Mouse (Mus musculus): ENCODE measurements at regions not wholly inside any gene's neighbourhood (a gene's known extent, or its start where the extent isn't known, plus 50 kb on each side); places are given as distances from the start of the nearest gene placed in this dataset.

DNA sequence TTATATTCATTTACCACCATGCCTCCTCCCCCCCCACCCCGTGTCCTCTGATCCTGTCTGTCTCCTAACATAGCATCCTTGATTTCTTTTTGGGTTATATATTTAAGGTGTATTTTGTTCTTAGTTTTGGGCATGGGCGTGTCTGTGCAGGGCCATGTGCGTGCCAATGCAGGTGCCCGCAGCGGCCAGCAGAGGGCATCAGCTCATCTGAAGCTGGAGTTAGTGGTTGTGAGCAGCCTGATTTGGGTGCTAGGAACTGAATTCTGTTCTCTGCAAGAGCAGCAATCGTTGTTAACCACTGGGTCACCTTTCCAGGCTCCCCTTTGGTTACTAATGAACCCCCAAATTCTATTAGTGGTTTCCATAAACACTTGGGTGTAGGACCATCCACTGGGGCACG, 167.5 kb upstream of the Zfp64 start:
- H3K4me3 ChIP-seq (ENCODE audit: low read depth, low read length), result no peak overlapping the region
- peaks cover 3% of the 10 kb centered on the region; the same call in 1 of the 2 replicates for H3K9me3 ChIP-seq (replicated peaks; ENCODE audit: control insufficient read depth, low read length)
- 66% methylated on average over 7 of the region's 7 CpGs for WGBS (ENCODE audit: insufficient replicate concordance)
- H3K36me3 ChIP-seq (ENCODE audit: control insufficient read depth, insufficient read depth), result no peaks in the 10 kb centered on the region
- H3K4me2 ChIP-seq (ENCODE audit: low read depth, low read length), result no peak overlapping the region
- H3K27me3 ChIP-seq (ENCODE audit: control insufficient read depth, insufficient read depth, low read depth, low read length), result no peaks in the 10 kb centered on the region
- ATAC-seq (ENCODE audit: low read depth), result no peak
- no peak overlapping the region for H3K27ac ChIP-seq (ENCODE audit: low read length)
- no peak overlapping the region for H3K9ac ChIP-seq (ENCODE audit: low read depth, low read length)
- H3K4me1 ChIP-seq (ENCODE audit: control insufficient read depth, low read depth, low read length), result no peaks in the 10 kb centered on the region

DNA sequence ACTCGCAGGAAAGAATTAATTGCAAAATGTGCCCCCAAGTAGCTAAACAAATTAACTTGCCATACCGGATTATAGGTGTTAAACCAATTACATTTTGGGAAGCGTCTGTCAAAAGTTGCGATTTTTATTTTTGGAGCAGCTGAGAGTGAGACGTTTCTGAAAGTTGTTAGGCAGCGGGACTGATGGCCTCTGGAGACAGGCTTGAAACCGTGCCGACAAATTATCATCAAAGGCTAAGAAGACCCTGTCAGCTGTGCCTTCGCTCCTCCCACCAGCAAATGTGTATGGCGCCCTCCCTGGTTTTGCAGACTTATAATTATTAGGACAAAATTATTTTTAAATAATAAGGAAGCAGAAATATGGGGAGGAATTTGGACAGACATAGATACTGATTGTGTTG, 161.5 kb upstream of the Zfp64 start:
- 59% methylated on average over 10 of the region's 10 CpGs for WGBS (ENCODE audit: insufficient replicate concordance)
- Histone ChIP-seq H3K4me2 (ENCODE audit: low read depth, low read length) (no peak overlapping the region), H3K4me3 (ENCODE audit: low read depth, low read length) (no peak overlapping the region), H3K36me3 (ENCODE audit: control insufficient read depth, insufficient read depth) (no peaks in the 10 kb centered on the region), H3K27ac (ENCODE audit: low read length) (no peak overlapping the region), H3K4me1 (ENCODE audit: control insufficient read depth, low read depth, low read length) (no peaks in the 10 kb centered on the region), H3K9me3 (replicated peaks; ENCODE audit: control insufficient read depth, low read length) (no peaks in the 10 kb centered on the region), H3K27me3 (ENCODE audit: control insufficient read depth, insufficient read depth, low read depth, low read length) (no peaks in the 10 kb centered on the region), H3K9ac (ENCODE audit: low read depth, low read length) (no peak overlapping the region)
- no peak for ATAC-seq (ENCODE audit: low read depth)

DNA sequence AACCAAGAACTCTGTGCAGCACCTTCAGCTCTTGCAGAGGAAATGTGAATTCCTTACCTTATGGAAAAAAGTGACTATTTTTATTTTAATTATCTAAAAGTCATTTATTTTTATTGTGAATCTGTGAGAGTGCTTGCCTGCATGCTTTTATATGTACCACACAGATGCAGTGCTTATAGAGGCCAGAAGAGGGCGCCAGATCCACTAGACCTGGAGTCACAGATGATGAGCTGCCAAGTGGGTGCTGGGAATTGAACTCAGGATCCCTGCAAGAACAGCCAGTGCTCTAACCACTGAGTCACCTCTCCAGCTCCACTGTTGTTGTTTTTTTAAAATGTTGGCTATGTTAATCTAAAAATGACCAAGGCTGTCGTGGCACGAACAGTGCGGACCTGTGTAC, 153.7 kb upstream of the Zfp64 start:
- no peaks in the 10 kb centered on the region for H3K36me3 ChIP-seq (ENCODE audit: control insufficient read depth, insufficient read depth)
- no peak overlapping the region for H3K27ac ChIP-seq (ENCODE audit: low read length)
- no peak overlapping the region for H3K4me3 ChIP-seq (ENCODE audit: low read depth, low read length)
- H3K4me2 ChIP-seq (ENCODE audit: low read depth, low read length), result no peak overlapping the region
- no peaks in the 10 kb centered on the region for H3K27me3 ChIP-seq (ENCODE audit: control insufficient read depth, insufficient read depth, low read depth, low read length)
- no peaks in the 10 kb centered on the region; the same call in 1 of the 2 replicates for H3K9me3 ChIP-seq (replicated peaks; ENCODE audit: control insufficient read depth, low read length)
- H3K9ac ChIP-seq (ENCODE audit: low read depth, low read length), result no peak overlapping the region
- no peak for ATAC-seq (ENCODE audit: low read depth)
- 69% methylated on average over 4 of the region's 4 CpGs for WGBS (ENCODE audit: insufficient replicate concordance)
- no peaks in the 10 kb centered on the region for H3K4me1 ChIP-seq (ENCODE audit: control insufficient read depth, low read depth, low read length)

DNA sequence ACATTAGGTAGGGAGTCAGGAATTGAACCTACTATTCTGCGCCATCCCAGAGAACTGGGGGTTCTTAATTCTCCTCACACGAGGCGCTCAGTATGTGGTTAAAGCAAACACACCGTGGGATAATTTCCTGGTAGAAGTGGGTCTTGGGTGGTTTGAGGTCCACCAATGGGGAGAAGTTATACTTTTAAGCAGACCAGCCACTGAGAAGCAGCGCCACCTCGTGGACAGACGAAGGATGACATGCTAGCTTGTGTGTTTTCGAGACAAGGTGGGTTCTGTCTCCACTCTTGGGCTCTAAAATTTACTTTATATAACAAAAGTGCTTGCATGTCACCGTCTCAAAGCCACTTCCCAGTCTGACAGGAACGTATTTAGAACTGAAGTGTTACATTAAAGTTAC, 152.7 kb upstream of the Zfp64 start:
- no peak overlapping the region for H3K9ac ChIP-seq (ENCODE audit: low read depth, low read length)
- H3K36me3 ChIP-seq (ENCODE audit: control insufficient read depth, insufficient read depth), result no peaks in the 10 kb centered on the region
- 33% methylated on average over 10 of the region's 10 CpGs for WGBS (ENCODE audit: insufficient replicate concordance)
- no peaks in the 10 kb centered on the region for H3K4me1 ChIP-seq (ENCODE audit: control insufficient read depth, low read depth, low read length)
- no peaks in the 10 kb centered on the region for H3K27me3 ChIP-seq (ENCODE audit: control insufficient read depth, insufficient read depth, low read depth, low read length)
- no peak overlapping the region for H3K4me3 ChIP-seq (ENCODE audit: low read depth, low read length)
- ATAC-seq (ENCODE audit: low read depth), result no peak
- no peak overlapping the region for H3K27ac ChIP-seq (ENCODE audit: low read length)
- no peak overlapping the region for H3K4me2 ChIP-seq (ENCODE audit: low read depth, low read length)
- H3K9me3 ChIP-seq (replicated peaks; ENCODE audit: control insufficient read depth, low read length), result no peaks in the 10 kb centered on the region; the same call in 1 of the 2 replicates

DNA sequence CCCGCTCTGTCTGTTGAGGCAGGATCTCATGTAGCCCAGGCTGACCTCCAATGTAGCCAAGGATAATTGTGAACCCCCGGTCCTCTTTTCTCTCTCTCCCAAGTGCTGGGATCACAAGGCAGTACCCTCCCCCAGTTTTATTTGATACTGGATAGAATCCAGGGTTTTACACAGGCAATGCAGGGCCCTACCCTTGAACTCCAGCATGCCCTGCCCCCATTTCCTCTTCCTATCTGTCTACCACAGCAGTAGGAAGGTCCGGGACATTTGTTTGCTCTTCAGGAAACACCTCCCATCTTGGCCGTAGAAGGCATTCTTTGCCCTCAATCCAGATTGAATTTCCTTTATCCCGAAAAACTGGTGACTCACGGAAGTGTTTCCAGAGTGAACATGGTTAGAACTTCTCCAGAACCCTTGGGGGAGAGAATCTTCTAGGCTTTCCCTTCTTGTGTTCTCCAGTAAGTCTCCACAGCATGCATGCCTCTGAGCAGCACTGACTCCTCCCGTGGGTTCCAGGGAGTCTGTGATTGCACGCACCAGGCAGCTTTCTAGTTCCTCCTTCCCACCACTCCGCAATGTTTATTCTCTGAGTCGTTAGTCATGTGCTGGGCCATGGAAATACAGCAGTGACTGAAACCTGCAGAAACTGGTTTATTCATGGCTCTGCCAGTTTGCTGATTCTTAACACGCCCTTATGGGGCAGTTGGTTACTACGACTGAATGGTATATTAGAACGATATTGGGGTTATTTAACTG, 146.3 kb upstream of the Zfp64 start:
- Histone ChIP-seq H3K36me3 (ENCODE audit: control insufficient read depth, insufficient read depth) (no peaks in the 10 kb centered on the region), H3K27ac (ENCODE audit: low read length) (no peak overlapping the region), H3K9ac (ENCODE audit: low read depth, low read length) (no peak overlapping the region), H3K9me3 (replicated peaks; ENCODE audit: control insufficient read depth, low read length) (no peaks in the 10 kb centered on the region; the same call in 1 of the 2 replicates), H3K27me3 (ENCODE audit: control insufficient read depth, insufficient read depth, low read depth, low read length) (no peaks in the 10 kb centered on the region), H3K4me1 (ENCODE audit: control insufficient read depth, low read depth, low read length) (no peaks in the 10 kb centered on the region), H3K4me3 (ENCODE audit: low read depth, low read length) (no peak overlapping the region), H3K4me2 (ENCODE audit: low read depth, low read length) (no peak overlapping the region)
- 64% methylated on average over 13 of the region's 13 CpGs for WGBS (ENCODE audit: insufficient replicate concordance)
- no peak for ATAC-seq (ENCODE audit: low read depth)

DNA sequence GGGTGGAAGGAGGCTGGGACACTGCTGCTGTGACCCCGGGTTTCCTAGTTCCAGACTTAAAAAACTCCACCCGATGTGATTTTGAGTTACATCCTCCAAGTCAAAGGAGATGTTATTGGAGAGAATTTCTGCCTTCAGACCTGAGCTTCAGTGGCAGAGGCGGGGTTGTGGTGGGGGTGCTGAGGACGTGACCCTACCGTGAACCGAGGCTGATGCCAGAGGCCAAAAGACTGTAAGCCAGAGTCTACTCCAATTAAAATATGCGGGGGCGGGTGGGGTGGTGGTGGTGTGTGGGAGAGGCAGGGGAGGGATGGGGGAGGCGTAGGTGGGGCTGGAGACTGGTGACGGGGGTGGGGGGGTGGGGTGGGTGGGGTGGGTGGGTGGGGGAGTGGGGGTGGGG, 145.1 kb upstream of the Zfp64 start:
- Histone ChIP-seq H3K27me3 (ENCODE audit: control insufficient read depth, insufficient read depth, low read depth, low read length) (no peaks in the 10 kb centered on the region), H3K4me1 (ENCODE audit: control insufficient read depth, low read depth, low read length) (no peaks in the 10 kb centered on the region), H3K4me2 (ENCODE audit: low read depth, low read length) (no peak overlapping the region), H3K9me3 (replicated peaks; ENCODE audit: control insufficient read depth, low read length) (no peaks in the 10 kb centered on the region; the same call in 1 of the 2 replicates), H3K4me3 (ENCODE audit: low read depth, low read length) (no peak overlapping the region), H3K9ac (ENCODE audit: low read depth, low read length) (no peak overlapping the region), H3K36me3 (ENCODE audit: control insufficient read depth, insufficient read depth) (no peaks in the 10 kb centered on the region), H3K27ac (ENCODE audit: low read length) (no peak overlapping the region)
- 67% methylated on average over 8 of the region's 10 CpGs for WGBS (ENCODE audit: insufficient replicate concordance)
- no peak for ATAC-seq (ENCODE audit: low read depth)

DNA sequence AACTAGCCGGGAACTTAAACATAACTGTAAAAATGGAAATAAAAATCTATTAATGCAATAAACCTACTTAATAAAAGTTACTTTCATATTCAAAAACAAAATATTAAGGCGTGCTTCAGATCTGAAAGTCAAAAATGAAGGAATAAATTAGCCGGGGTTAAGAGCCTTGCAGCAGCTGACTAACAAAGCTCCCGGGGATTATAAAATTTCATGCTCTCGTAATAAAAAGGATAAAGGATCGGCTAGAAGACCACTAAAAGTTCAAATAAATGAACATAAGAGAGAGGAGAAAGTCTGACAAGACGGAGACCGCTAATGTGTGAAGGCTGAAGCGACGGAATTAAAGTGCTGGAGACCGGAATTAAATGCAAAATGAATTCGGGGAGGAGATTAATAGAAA, 144.3 kb upstream of the Zfp64 start:
- Histone ChIP-seq H3K9me3 (replicated peaks; ENCODE audit: control insufficient read depth, low read length) (no peaks in the 10 kb centered on the region; the same call in 1 of the 2 replicates), H3K27me3 (ENCODE audit: control insufficient read depth, insufficient read depth, low read depth, low read length) (no peaks in the 10 kb centered on the region), H3K9ac (ENCODE audit: low read depth, low read length) (no peak overlapping the region), H3K4me3 (ENCODE audit: low read depth, low read length) (no peak overlapping the region), H3K27ac (ENCODE audit: low read length) (no peak overlapping the region), H3K36me3 (ENCODE audit: control insufficient read depth, insufficient read depth) (no peaks in the 10 kb centered on the region), H3K4me1 (ENCODE audit: control insufficient read depth, low read depth, low read length) (no peaks in the 10 kb centered on the region), H3K4me2 (ENCODE audit: low read depth, low read length) (no peak overlapping the region)
- no peak for ATAC-seq (ENCODE audit: low read depth)
- WGBS (ENCODE audit: insufficient replicate concordance), result 73% methylated on average over 12 of the region's 12 CpGs

DNA sequence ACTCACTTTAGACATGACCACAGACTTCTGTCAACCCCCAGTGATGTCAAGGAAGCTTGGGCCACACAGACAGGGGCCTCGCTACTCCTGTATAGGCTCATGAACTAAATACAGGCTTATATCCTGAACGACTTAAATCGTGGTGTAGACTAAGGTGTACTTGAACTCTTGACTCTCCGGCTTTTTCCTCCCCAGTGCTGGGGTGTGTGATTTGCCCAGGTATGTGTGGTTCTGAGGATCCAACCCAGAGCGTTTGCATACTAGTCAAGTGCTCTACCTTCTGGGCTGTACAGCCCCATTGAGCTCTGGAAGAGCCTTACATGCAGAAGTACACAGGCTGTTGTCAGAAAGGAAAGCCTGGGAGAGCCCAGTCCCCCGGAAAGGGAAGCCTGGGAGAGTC, 143.2 kb upstream of the Zfp64 start:
- H3K4me2 ChIP-seq (ENCODE audit: low read depth, low read length), result no peak overlapping the region
- ATAC-seq (ENCODE audit: low read depth), result no peak
- no peaks in the 10 kb centered on the region for H3K27me3 ChIP-seq (ENCODE audit: control insufficient read depth, insufficient read depth, low read depth, low read length)
- no peak overlapping the region for H3K9ac ChIP-seq (ENCODE audit: low read depth, low read length)
- 69% methylated on average over 6 of the region's 6 CpGs for WGBS (ENCODE audit: insufficient replicate concordance)
- no peaks in the 10 kb centered on the region; the same call in 1 of the 2 replicates for H3K9me3 ChIP-seq (replicated peaks; ENCODE audit: control insufficient read depth, low read length)
- H3K4me3 ChIP-seq (ENCODE audit: low read depth, low read length), result no peak overlapping the region
- H3K27ac ChIP-seq (ENCODE audit: low read length), result no peak overlapping the region
- no peaks in the 10 kb centered on the region for H3K4me1 ChIP-seq (ENCODE audit: control insufficient read depth, low read depth, low read length)
- H3K36me3 ChIP-seq (ENCODE audit: control insufficient read depth, insufficient read depth), result no peaks in the 10 kb centered on the region

DNA sequence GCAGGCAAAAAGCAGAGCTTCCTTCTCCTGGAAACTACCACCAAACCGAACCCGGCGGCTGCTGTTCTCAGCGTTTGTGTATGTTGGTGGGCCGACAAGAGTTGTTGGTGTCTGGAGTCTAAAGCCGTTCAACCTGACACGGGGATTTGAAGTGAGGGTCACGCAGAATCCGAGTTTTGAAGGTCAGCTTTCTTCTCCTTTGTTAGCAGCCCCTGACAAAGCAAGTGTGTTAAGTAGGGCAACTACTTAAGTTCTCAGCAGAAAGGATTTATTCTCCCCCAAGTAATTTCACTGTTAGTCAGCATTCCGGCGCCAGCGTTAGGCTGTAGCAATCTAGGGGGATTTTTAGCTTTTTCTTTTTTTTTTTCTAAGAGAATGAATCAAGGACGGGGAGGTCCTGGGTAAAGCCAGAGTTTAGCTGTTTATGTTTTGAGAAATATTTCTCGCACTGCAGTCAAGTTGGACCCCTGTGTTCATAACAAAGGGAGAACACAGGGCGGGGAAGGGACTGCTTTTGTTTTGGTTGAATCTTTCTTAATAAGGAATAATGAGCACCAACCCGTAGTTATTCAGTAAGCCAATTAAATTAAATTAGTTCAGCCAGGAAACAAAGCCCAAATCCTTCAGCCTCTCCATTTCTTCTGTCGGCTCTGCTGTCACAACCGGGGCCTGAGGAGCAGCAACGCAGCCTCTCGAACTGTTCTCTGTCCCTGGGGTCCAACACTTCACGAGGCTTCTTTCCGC, 138.8 kb upstream of the Zfp64 start:
- no peaks in the 10 kb centered on the region for H3K27me3 ChIP-seq (ENCODE audit: control insufficient read depth, insufficient read depth, low read depth, low read length)
- no peaks in the 10 kb centered on the region for H3K9me3 ChIP-seq (replicated peaks; ENCODE audit: control insufficient read depth, low read length)
- no peak overlapping the region for H3K9ac ChIP-seq (ENCODE audit: low read depth, low read length)
- no peaks in the 10 kb centered on the region for H3K4me1 ChIP-seq (ENCODE audit: control insufficient read depth, low read depth, low read length)
- H3K4me2 ChIP-seq (ENCODE audit: low read depth, low read length), result no peak overlapping the region
- WGBS (ENCODE audit: insufficient replicate concordance), result 78% methylated on average over 22 of the region's 22 CpGs
- H3K36me3 ChIP-seq (ENCODE audit: control insufficient read depth, insufficient read depth), result no peaks in the 10 kb centered on the region
- no peak for ATAC-seq (ENCODE audit: low read depth)
- no peak overlapping the region for H3K27ac ChIP-seq (ENCODE audit: low read length)
- no peak overlapping the region for H3K4me3 ChIP-seq (ENCODE audit: low read depth, low read length)
